Mouse (Mus musculus): ENCODE measurements around the gene Calr3. TPM values are rescaled to one million over a fixed set of nuclear protein-coding genes. Genes with fewer than 3 reads are reported as not detected.

The Calr3 gene
- polyA plus RNA-seq, 1 experiment from 2014 or later: 0.59 TPM

- peaks cover 8% of the 10 kb centered on the region; the same call in 1 of the 2 replicates for H3K4me1 ChIP-seq (ENCODE audit: control insufficient read depth, insufficient read depth, low read length)
- no peak overlapping the region for H3K4me2 ChIP-seq (ENCODE audit: low read depth, low read length)
- H3K27ac ChIP-seq (ENCODE audit: low read depth, low read length): no peak overlapping the region
- no peak overlapping the region for H3K9ac ChIP-seq (replicated peaks; ENCODE audit: low read depth, low read length)
- H3K4me3 ChIP-seq (ENCODE audit: low read depth, low read length): no peak overlapping the region
- ATAC-seq (ENCODE audit: low read depth): no peak
- 97% methylated on average over 7 of the region's 7 CpGs for WGBS
- no peaks in the 10 kb centered on the region for H3K27me3 ChIP-seq (ENCODE audit: control insufficient read depth, insufficient read depth, low read length)
- no peaks in the 10 kb centered on the region for H3K9me3 ChIP-seq (ENCODE audit: control insufficient read depth, low read length)
- peaks cover 69% of the 10 kb centered on the region for H3K36me3 ChIP-seq (ENCODE audit: control insufficient read depth, insufficient read depth, low read length)
Observed at GRCm38 (mm10) chr8:72470684-72471083, 27.0 kb upstream of the Calr3 start.

GRCm38 (mm10) chr8:72469984-72470383 lies 26.3 kb upstream of the Calr3 start:
- Histone ChIP-seq H3K9ac (replicated peaks; ENCODE audit: low read depth, low read length) (no peak overlapping the region), H3K36me3 (ENCODE audit: control insufficient read depth, insufficient read depth, low read length) (peaks cover 76% of the 10 kb centered on the region), H3K4me1 (ENCODE audit: control insufficient read depth, insufficient read depth, low read length) (peaks cover 8% of the 10 kb centered on the region; the same call in 1 of the 2 replicates), H3K27ac (ENCODE audit: low read depth, low read length) (no peak overlapping the region), H3K27me3 (ENCODE audit: control insufficient read depth, insufficient read depth, low read length) (no peaks in the 10 kb centered on the region), H3K4me3 (ENCODE audit: low read depth, low read length) (no peak overlapping the region), H3K4me2 (ENCODE audit: low read depth, low read length) (no peak overlapping the region), H3K9me3 (ENCODE audit: control insufficient read depth, low read length) (no peaks in the 10 kb centered on the region)
- no peak for ATAC-seq (ENCODE audit: low read depth)
- WGBS: 98% methylated on average over 8 of the region's 8 CpGs

- 87% methylated on average over 2 of the region's 2 CpGs for WGBS
- no peaks in the 10 kb centered on the region for H3K9me3 ChIP-seq (ENCODE audit: control insufficient read depth, low read length)
- no peak overlapping the region for H3K4me2 ChIP-seq (ENCODE audit: low read depth, low read length)
- no peak overlapping the region for H3K9ac ChIP-seq (replicated peaks; ENCODE audit: low read depth, low read length)
- ATAC-seq (ENCODE audit: low read depth): no peak
- H3K27me3 ChIP-seq (ENCODE audit: control insufficient read depth, insufficient read depth, low read length): no peaks in the 10 kb centered on the region
- H3K27ac ChIP-seq (ENCODE audit: low read depth, low read length): no peak overlapping the region
- H3K36me3 ChIP-seq (ENCODE audit: control insufficient read depth, insufficient read depth, low read length): peaks cover 79% of the 10 kb centered on the region
- H3K4me1 ChIP-seq (ENCODE audit: control insufficient read depth, insufficient read depth, low read length): peaks cover 7% of the 10 kb centered on the region; the same call in 1 of the 2 replicates
- no peak overlapping the region for H3K4me3 ChIP-seq (ENCODE audit: low read depth, low read length)
Observed at GRCm38 (mm10) chr8:72469243-72469642, 25.6 kb upstream of the Calr3 start.

GRCm38 (mm10) chr8:72464211-72464610 lies 20.5 kb upstream of the Calr3 start:
- Histone ChIP-seq H3K9me3 (ENCODE audit: control insufficient read depth, low read length) (no peaks in the 10 kb centered on the region), H3K27me3 (ENCODE audit: control insufficient read depth, insufficient read depth, low read length) (no peaks in the 10 kb centered on the region), H3K27ac (ENCODE audit: low read depth, low read length) (no peak overlapping the region), H3K4me2 (ENCODE audit: low read depth, low read length) (no peak overlapping the region), H3K9ac (replicated peaks; ENCODE audit: low read depth, low read length) (no peak overlapping the region), H3K36me3 (ENCODE audit: control insufficient read depth, insufficient read depth, low read length) (peaks cover 89% of the 10 kb centered on the region), H3K4me1 (ENCODE audit: control insufficient read depth, insufficient read depth, low read length) (no peaks in the 10 kb centered on the region), H3K4me3 (ENCODE audit: low read depth, low read length) (no peak overlapping the region)
- WGBS: 94% methylated on average over 10 of the region's 10 CpGs
- ATAC-seq (ENCODE audit: low read depth): no peak

GRCm38 (mm10) chr8:72459881-72460533 lies 16.3 kb upstream of the Calr3 start:
- no peak overlapping the region for H3K4me3 ChIP-seq (ENCODE audit: low read depth, low read length)
- H3K9ac ChIP-seq (replicated peaks; ENCODE audit: low read depth, low read length): no peak overlapping the region
- H3K9me3 ChIP-seq (ENCODE audit: control insufficient read depth, low read length): no peaks in the 10 kb centered on the region
- no peaks in the 10 kb centered on the region for H3K27me3 ChIP-seq (ENCODE audit: control insufficient read depth, insufficient read depth, low read length)
- ATAC-seq (ENCODE audit: low read depth): no peak
- H3K36me3 ChIP-seq (ENCODE audit: control insufficient read depth, insufficient read depth, low read length): peaks cover 63% of the 10 kb centered on the region
- no peak overlapping the region for H3K27ac ChIP-seq (ENCODE audit: low read depth, low read length)
- no peak overlapping the region for H3K4me2 ChIP-seq (ENCODE audit: low read depth, low read length)
- 94% methylated on average over 4 of the region's 4 CpGs for WGBS
- H3K4me1 ChIP-seq (ENCODE audit: control insufficient read depth, insufficient read depth, low read length): no peaks in the 10 kb centered on the region

- no peaks in the 10 kb centered on the region for H3K4me1 ChIP-seq (ENCODE audit: control insufficient read depth, insufficient read depth, low read length)
Observed at GRCm38 (mm10) chr8:72458457-72458856, 14.8 kb upstream of the Calr3 start.

GRCm38 (mm10) chr8:72457806-72458205 lies 14.1 kb upstream of the Calr3 start:
- H3K27me3 ChIP-seq (ENCODE audit: control insufficient read depth, insufficient read depth, low read length): no peaks in the 10 kb centered on the region
- 89% methylated on average over 3 of the region's 3 CpGs for WGBS
- no peak overlapping the region for H3K27ac ChIP-seq (ENCODE audit: low read depth, low read length)
- no peak overlapping the region for H3K4me2 ChIP-seq (ENCODE audit: low read depth, low read length)
- H3K4me1 ChIP-seq (ENCODE audit: control insufficient read depth, insufficient read depth, low read length): no peaks in the 10 kb centered on the region
- no peak for ATAC-seq (ENCODE audit: low read depth)
- no peaks in the 10 kb centered on the region for H3K9me3 ChIP-seq (ENCODE audit: control insufficient read depth, low read length)
- H3K4me3 ChIP-seq (ENCODE audit: low read depth, low read length): no peak overlapping the region
- peaks cover 54% of the 10 kb centered on the region for H3K36me3 ChIP-seq (ENCODE audit: control insufficient read depth, insufficient read depth, low read length)
- H3K9ac ChIP-seq (replicated peaks; ENCODE audit: low read depth, low read length): no peak overlapping the region

More at GRCm38 (mm10) chr8:72458457-72458856, 14.8 kb upstream of the Calr3 start:
- H3K27me3 ChIP-seq (ENCODE audit: control insufficient read depth, insufficient read depth, low read length): no peaks in the 10 kb centered on the region
- peaks cover 59% of the 10 kb centered on the region for H3K36me3 ChIP-seq (ENCODE audit: control insufficient read depth, insufficient read depth, low read length)
- H3K9me3 ChIP-seq (ENCODE audit: control insufficient read depth, low read length): no peaks in the 10 kb centered on the region
- H3K27ac ChIP-seq (ENCODE audit: low read depth, low read length): no peak overlapping the region
- ATAC-seq (ENCODE audit: low read depth): no peak
- 90% methylated on average over 6 of the region's 6 CpGs for WGBS
- no peak overlapping the region for H3K4me3 ChIP-seq (ENCODE audit: low read depth, low read length)
- H3K4me2 ChIP-seq (ENCODE audit: low read depth, low read length): no peak overlapping the region
- H3K9ac ChIP-seq (replicated peaks; ENCODE audit: low read depth, low read length): no peak overlapping the region

GRCm38 (mm10) chr8:72455317-72455716 lies 11.6 kb upstream of the Calr3 start:
- Histone ChIP-seq H3K4me2 (ENCODE audit: low read depth, low read length) (no peak overlapping the region), H3K4me3 (ENCODE audit: low read depth, low read length) (no peak overlapping the region), H3K4me1 (ENCODE audit: control insufficient read depth, insufficient read depth, low read length) (no peaks in the 10 kb centered on the region), H3K27ac (ENCODE audit: low read depth, low read length) (no peak overlapping the region), H3K9ac (replicated peaks; ENCODE audit: low read depth, low read length) (no peak overlapping the region), H3K27me3 (ENCODE audit: control insufficient read depth, insufficient read depth, low read length) (no peaks in the 10 kb centered on the region), H3K9me3 (ENCODE audit: control insufficient read depth, low read length) (no peaks in the 10 kb centered on the region), H3K36me3 (ENCODE audit: control insufficient read depth, insufficient read depth, low read length) (peaks cover 36% of the 10 kb centered on the region)
- 89% methylated on average over 4 of the region's 4 CpGs for WGBS
- no peak for ATAC-seq (ENCODE audit: low read depth)

GRCm38 (mm10) chr8:72453904-72454303 lies 10.2 kb upstream of the Calr3 start:
- no peaks in the 10 kb centered on the region for H3K27me3 ChIP-seq (ENCODE audit: control insufficient read depth, insufficient read depth, low read length)
- no peak overlapping the region for H3K4me2 ChIP-seq (ENCODE audit: low read depth, low read length)
- no peak overlapping the region for H3K27ac ChIP-seq (ENCODE audit: low read depth, low read length)
- no peaks in the 10 kb centered on the region for H3K9me3 ChIP-seq (ENCODE audit: control insufficient read depth, low read length)
- ATAC-seq (ENCODE audit: low read depth): no peak
- no peak overlapping the region for H3K9ac ChIP-seq (replicated peaks; ENCODE audit: low read depth, low read length)
- no peaks in the 10 kb centered on the region for H3K4me1 ChIP-seq (ENCODE audit: control insufficient read depth, insufficient read depth, low read length)
- peaks cover 38% of the 10 kb centered on the region for H3K36me3 ChIP-seq (ENCODE audit: control insufficient read depth, insufficient read depth, low read length)
- WGBS: 91% methylated on average over 2 of the region's 2 CpGs
- no peak overlapping the region for H3K4me3 ChIP-seq (ENCODE audit: low read depth, low read length)
